Mouse (Mus musculus): ENCODE results near the gene Tmco4. TPM values are rescaled to one million over a fixed set of nuclear protein-coding genes. Genes with fewer than 3 reads are reported as not detected.

The Tmco4 gene
- polyA plus RNA-seq, 1 experiment from 2014 or later: 5.4 TPM

- no peaks in the 10 kb centered on the region for H3K36me3 ChIP-seq
- WGBS: 42% methylated on average over 9 of the region's 9 CpGs
- H3K27ac ChIP-seq (ENCODE audit: poor library complexity, severe bottlenecking): no peak overlapping the region
- H3K4me1 ChIP-seq (replicated peaks): peaks cover 10% of the 10 kb centered on the region
- ATAC-seq (ENCODE audit: insufficient number of reproducible peaks, low FRiP score): no peak
- H3K9me3 ChIP-seq (replicated peaks): no peaks in the 10 kb centered on the region
- no peak overlapping the region for H3K4me2 ChIP-seq
- H3K4me3 ChIP-seq: no peak overlapping the region
- peaks cover 11% of the 10 kb centered on the region; the same call in 1 of the 2 replicates for H3K27me3 ChIP-seq (replicated peaks)
- no peak overlapping the region for H3K9ac ChIP-seq
Measured at GRCm38 (mm10) chr4:139054300-139054923, 81.7 kb downstream of the Tmco4 start.

DNA sequence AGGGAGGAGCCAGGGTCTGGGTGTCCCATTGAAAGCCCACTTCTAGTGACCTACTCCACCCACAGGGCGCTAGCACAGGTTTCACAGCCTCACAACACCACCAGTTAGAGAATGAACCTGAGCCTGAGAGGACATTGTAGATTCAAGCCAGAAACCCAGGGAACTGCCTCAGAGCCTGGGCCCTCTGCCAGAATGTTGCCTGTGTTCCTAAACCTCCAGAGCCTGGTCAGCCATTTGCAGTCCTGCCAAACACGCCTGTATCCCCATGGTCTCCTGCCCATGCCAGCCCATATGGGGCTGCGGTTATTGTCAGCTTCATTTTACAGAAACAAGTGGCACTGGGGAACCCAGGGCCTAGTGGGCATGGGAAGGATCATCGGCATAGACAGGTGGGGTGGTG is 82.6 kb downstream of the Tmco4 start:
- Histone ChIP-seq H3K27me3 (replicated peaks) (peaks cover 18% of the 10 kb centered on the region; the same call in 1 of the 2 replicates), H3K9me3 (replicated peaks) (no peaks in the 10 kb centered on the region), H3K27ac (ENCODE audit: poor library complexity, severe bottlenecking) (no peak overlapping the region), H3K4me2 (no peak overlapping the region), H3K36me3 (no peaks in the 10 kb centered on the region), H3K9ac (no peak overlapping the region), H3K4me3 (no peak overlapping the region), H3K4me1 (replicated peaks) (peaks cover 10% of the 10 kb centered on the region)
- WGBS: 83% methylated on average over 4 of the region's 4 CpGs
- ATAC-seq (ENCODE audit: insufficient number of reproducible peaks, low FRiP score): no peak

DNA sequence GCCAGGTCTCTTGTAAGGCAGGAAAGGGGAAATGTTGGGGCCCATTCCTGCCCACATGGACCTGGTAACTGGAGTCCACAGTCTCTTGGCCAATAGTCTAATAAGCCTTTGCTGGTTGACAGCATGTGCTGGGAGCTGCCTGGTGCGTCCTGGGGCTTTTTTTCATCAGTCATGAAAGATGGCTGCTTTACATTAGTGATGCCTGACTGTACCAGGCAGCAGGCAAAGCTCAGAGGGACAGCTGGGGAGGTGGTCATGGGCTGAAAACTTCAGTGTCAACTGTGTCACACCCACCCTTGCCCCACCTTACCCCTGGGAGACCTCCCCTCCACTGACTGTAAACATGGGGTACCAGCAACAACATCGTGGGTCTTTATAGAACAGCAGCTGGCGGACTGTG is 83.1 kb downstream of the Tmco4 start:
- no peaks in the 10 kb centered on the region for H3K36me3 ChIP-seq
- peaks cover 21% of the 10 kb centered on the region; the same call in 1 of the 2 replicates for H3K27me3 ChIP-seq (replicated peaks)
- H3K4me2 ChIP-seq: no peak overlapping the region
- H3K4me3 ChIP-seq: no peak overlapping the region
- no peak overlapping the region for H3K9ac ChIP-seq
- H3K4me1 ChIP-seq (replicated peaks): peaks cover 10% of the 10 kb centered on the region
- WGBS: 74% methylated on average over 3 of the region's 3 CpGs
- no peak overlapping the region for H3K27ac ChIP-seq (ENCODE audit: poor library complexity, severe bottlenecking)
- no peaks in the 10 kb centered on the region for H3K9me3 ChIP-seq (replicated peaks)
- no peak for ATAC-seq (ENCODE audit: insufficient number of reproducible peaks, low FRiP score)

GRCm38 (mm10) chr4:139057291-139057690 is 84.6 kb downstream of the Tmco4 start:
- H3K4me2 ChIP-seq: no peak overlapping the region
- H3K27ac ChIP-seq (ENCODE audit: poor library complexity, severe bottlenecking): no peak overlapping the region
- H3K36me3 ChIP-seq: no peaks in the 10 kb centered on the region
- H3K9me3 ChIP-seq (replicated peaks): no peaks in the 10 kb centered on the region
- ATAC-seq (ENCODE audit: insufficient number of reproducible peaks, low FRiP score): no peak
- peaks cover 10% of the 10 kb centered on the region for H3K4me1 ChIP-seq (replicated peaks)
- 68% methylated on average over 5 of the region's 5 CpGs for WGBS
- no peak overlapping the region for H3K9ac ChIP-seq
- peaks cover 19% of the 10 kb centered on the region; the same call in 1 of the 2 replicates for H3K27me3 ChIP-seq (replicated peaks)
- H3K4me3 ChIP-seq: no peak overlapping the region

DNA sequence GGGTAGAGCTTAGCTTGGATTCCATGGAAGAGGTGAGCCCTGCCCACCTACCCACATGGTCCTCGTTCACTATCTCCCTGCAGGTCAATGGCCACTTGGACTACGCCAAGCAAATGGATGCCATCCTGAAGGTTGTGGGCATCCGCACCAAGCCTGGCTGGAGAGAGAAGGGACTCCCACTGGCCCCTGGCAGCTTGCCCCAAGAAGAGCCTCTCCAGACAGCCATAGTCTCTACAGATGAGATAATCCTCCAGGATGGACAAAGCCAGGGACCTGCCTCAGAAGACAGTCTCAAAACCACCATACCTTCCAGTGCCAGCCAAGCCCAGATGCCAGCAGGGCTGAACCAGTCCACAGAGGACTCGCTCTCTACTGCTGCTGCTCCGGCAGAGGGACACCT is 85.3 kb downstream of the Tmco4 start:
- Histone ChIP-seq H3K27me3 (replicated peaks) (peaks cover 19% of the 10 kb centered on the region; the same call in 1 of the 2 replicates), H3K4me3 (no peak overlapping the region), H3K9ac (no peak overlapping the region), H3K36me3 (no peaks in the 10 kb centered on the region), H3K4me1 (replicated peaks) (peaks cover 10% of the 10 kb centered on the region), H3K27ac (ENCODE audit: poor library complexity, severe bottlenecking) (no peak overlapping the region), H3K4me2 (no peak overlapping the region), H3K9me3 (replicated peaks) (no peaks in the 10 kb centered on the region)
- ATAC-seq (ENCODE audit: insufficient number of reproducible peaks, low FRiP score): no peak
- 79% methylated on average over 5 of the region's 5 CpGs for WGBS

GRCm38 (mm10) chr4:139059569-139059968 is 86.9 kb downstream of the Tmco4 start:
- Histone ChIP-seq H3K4me2 (no peak overlapping the region), H3K9ac (no peak overlapping the region), H3K27me3 (replicated peaks) (peaks cover 19% of the 10 kb centered on the region; the same call in 1 of the 2 replicates), H3K9me3 (replicated peaks) (no peaks in the 10 kb centered on the region), H3K36me3 (no peaks in the 10 kb centered on the region), H3K27ac (ENCODE audit: poor library complexity, severe bottlenecking) (no peak overlapping the region), H3K4me3 (no peak overlapping the region), H3K4me1 (replicated peaks) (peaks cover 5% of the 10 kb centered on the region)
- ATAC-seq (ENCODE audit: insufficient number of reproducible peaks, low FRiP score): no peak
- 3% methylated on average over 7 of the region's 7 CpGs for WGBS

GRCm38 (mm10) chr4:139064831-139065230 is 92.1 kb downstream of the Tmco4 start:
- H3K4me3 ChIP-seq: no peak overlapping the region
- WGBS: 90% methylated on average over 5 of the region's 5 CpGs
- H3K36me3 ChIP-seq: no peaks in the 10 kb centered on the region
- no peak overlapping the region for H3K9ac ChIP-seq
- no peaks in the 10 kb centered on the region for H3K9me3 ChIP-seq (replicated peaks)
- no peak overlapping the region for H3K4me2 ChIP-seq
- H3K4me1 ChIP-seq (replicated peaks): no peaks in the 10 kb centered on the region
- ATAC-seq (ENCODE audit: insufficient number of reproducible peaks, low FRiP score): no peak
- H3K27ac ChIP-seq (ENCODE audit: poor library complexity, severe bottlenecking): no peak overlapping the region
- peaks cover 21% of the 10 kb centered on the region for H3K27me3 ChIP-seq (replicated peaks)

GRCm38 (mm10) chr4:139068287-139068686 is 95.6 kb downstream of the Tmco4 start:
- WGBS: 39% methylated on average over 4 of the region's 4 CpGs
- no peak overlapping the region for H3K4me3 ChIP-seq
- H3K9me3 ChIP-seq (replicated peaks): no peaks in the 10 kb centered on the region
- no peaks in the 10 kb centered on the region for H3K36me3 ChIP-seq
- no peak for ATAC-seq (ENCODE audit: insufficient number of reproducible peaks, low FRiP score)
- no peak overlapping the region for H3K27ac ChIP-seq (ENCODE audit: poor library complexity, severe bottlenecking)
- no peak overlapping the region for H3K9ac ChIP-seq
- H3K4me1 ChIP-seq (replicated peaks): no peaks in the 10 kb centered on the region
- H3K27me3 ChIP-seq (replicated peaks): peaks cover 44% of the 10 kb centered on the region
- H3K4me2 ChIP-seq: no peak overlapping the region

DNA sequence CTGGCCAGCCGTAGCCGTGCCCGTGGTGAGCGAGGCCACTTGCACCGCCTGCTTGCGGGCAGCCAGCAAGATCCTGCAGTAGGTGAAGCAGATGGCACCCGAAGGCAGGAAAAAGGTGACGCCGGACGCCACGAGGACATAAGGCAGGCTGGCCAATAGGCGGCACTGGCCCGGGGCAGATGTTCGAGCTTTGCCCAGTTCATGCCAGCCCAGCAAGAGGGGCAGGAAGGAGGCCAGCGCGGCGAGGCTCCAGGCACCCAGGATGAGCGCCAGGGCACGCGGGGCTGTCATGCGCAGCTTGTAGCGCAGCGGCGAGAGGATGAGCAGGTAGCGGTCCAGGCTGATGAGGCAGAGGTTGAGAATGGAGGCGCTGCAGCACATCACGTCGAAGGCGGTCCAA is 101.4 kb downstream of the Tmco4 start:
- 15% methylated on average over 29 of the region's 29 CpGs for WGBS
- H3K27ac ChIP-seq (ENCODE audit: poor library complexity, severe bottlenecking): no peak overlapping the region
- peak overlapping the region; percentile 59 for H3K4me3 ChIP-seq
- no peaks in the 10 kb centered on the region for H3K9me3 ChIP-seq (replicated peaks)
- H3K27me3 ChIP-seq (replicated peaks): peaks cover 91% of the 10 kb centered on the region
- peaks cover 19% of the 10 kb centered on the region for H3K4me1 ChIP-seq (replicated peaks)
- peak overlapping the region; percentile 92 for H3K4me2 ChIP-seq
- no peaks in the 10 kb centered on the region for H3K36me3 ChIP-seq
- ATAC-seq (ENCODE audit: insufficient number of reproducible peaks, low FRiP score): no peak
- H3K9ac ChIP-seq: no peak overlapping the region

- H3K36me3 ChIP-seq: no peaks in the 10 kb centered on the region
- peak within 1 kb of the TSS; percentile 46 for H3K9ac ChIP-seq
- peaks cover 19% of the 10 kb centered on the region for H3K4me1 ChIP-seq (replicated peaks)
- 0 out of 2 replicates have a peak, but pooled peaks have one; percentile 28 for ATAC-seq (ENCODE audit: insufficient number of reproducible peaks, low FRiP score)
- WGBS: 1% methylated on average over 71 of the region's 77 CpGs
- no peak within 1 kb of the TSS for H3K27ac ChIP-seq (ENCODE audit: poor library complexity, severe bottlenecking)
- no peaks in the 10 kb centered on the region for H3K9me3 ChIP-seq (replicated peaks)
- peaks cover 80% of the 10 kb centered on the region for H3K27me3 ChIP-seq (replicated peaks)
- H3K4me3 ChIP-seq: peak within 1 kb of the TSS; percentile 59
- H3K4me2 ChIP-seq: peak within 1 kb of the TSS; percentile 92
Measured at GRCm38 (mm10) chr4:139075041-139075711, 102.5 kb downstream of the Tmco4 start, which contains the start of gene Htr6. Gene Htr6 (minus strand): TSS chr4:139075570.

DNA sequence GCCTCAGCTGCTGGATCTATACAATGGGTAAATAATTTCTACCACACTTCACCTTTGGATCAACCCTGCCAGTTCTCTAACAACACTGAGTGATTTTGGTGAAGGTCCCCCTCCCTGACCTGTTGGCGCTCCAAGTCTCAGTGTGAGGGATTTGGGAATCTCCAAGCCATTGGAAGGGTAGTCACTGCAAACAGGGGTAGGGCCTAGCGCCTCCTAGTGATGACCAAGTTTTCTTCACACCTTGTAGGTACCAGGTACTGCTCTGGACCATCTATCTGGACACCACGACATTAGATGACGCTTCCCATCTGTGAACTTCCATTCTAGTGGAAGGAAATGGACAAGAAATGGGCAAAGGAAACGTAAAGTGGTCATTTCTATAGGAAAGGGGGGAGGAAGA is 103.2 kb downstream of the Tmco4 start:
- Histone ChIP-seq H3K27me3 (replicated peaks) (peaks cover 73% of the 10 kb centered on the region), H3K4me1 (replicated peaks) (peaks cover 19% of the 10 kb centered on the region), H3K4me2 (peak overlapping the region; percentile 92), H3K9me3 (replicated peaks) (no peaks in the 10 kb centered on the region), H3K36me3 (no peaks in the 10 kb centered on the region), H3K4me3 (peak overlapping the region; percentile 59), H3K27ac (ENCODE audit: poor library complexity, severe bottlenecking) (no peak overlapping the region), H3K9ac (no peak overlapping the region)
- no peak for ATAC-seq (ENCODE audit: insufficient number of reproducible peaks, low FRiP score)
- 9% methylated on average over 5 of the region's 5 CpGs for whole genome bisulfite sequencing

Measured in heart, embryonic 12.5 days (tissue).